Mouse (Mus musculus) megakaryocyte, embryonic 14.5 days (primary cell): ENCODE measurements around the gene Dnah3. TPM values are rescaled to one million over a fixed set of nuclear protein-coding genes. Genes with fewer than 3 reads are reported as not detected.

Source experiments
- H3K27me3 ChIP-seq: replicated peaks from 2 replicates; pipeline ENCODE3; 2012; ENCODE audit warnings: inconsistent platforms
- H3K36me3 ChIP-seq: replicated peaks from 2 replicates; pipeline ENCODE3; 2012; ENCODE audit warnings: low read length, inconsistent platforms, mixed read lengths
- H3K4me1 ChIP-seq: 2 replicates; pipeline ENCODE4 v1.6.1; 2012; ENCODE audit warnings: inconsistent platforms
- H3K4me3 ChIP-seq: replicated peaks from 2 replicates; pipeline ENCODE3; 2012; ENCODE audit warnings: moderate library complexity, mild to moderate bottlenecking, inconsistent platforms
- H3K9me3 ChIP-seq: 2 replicates; pipeline ENCODE4 v1.6.1; 2012; ENCODE audit warnings: inconsistent platforms
- FLI1 ChIP-seq: IDR thresholded peaks from 2 replicates; pipeline ENCODE4 v1.6.1; 2012; ENCODE audit warnings: low read length, inconsistent platforms, mixed read lengths
- GATA1 ChIP-seq: IDR thresholded peaks from 3 replicates; pipeline ENCODE4 v1.6.1; 2012; ENCODE audit warnings: mixed read lengths, low read length, inconsistent platforms, borderline replicate concordance
- polyA plus RNA-seq: library from polyadenylated mRNA; stranded (reverse); fragments of >175 nt; gene quantifications from 2 replicates; pipeline ENCODE4 v1.2.3, GENCODE M21; 2012; ENCODE audit warnings: low replicate concordance; ENCODE audit not compliant: insufficient read depth

Dnah3 gene
- polyA plus RNA-seq, 1 experiment = not detected

GRCm38 (mm10) chr7:119892742-119893141, 202.3 kb downstream of the Dnah3 start:
- Histone ChIP-seq H3K9me3 (no peaks in the 10 kb centered on the region), H3K36me3 (no peaks in the 10 kb centered on the region), H3K4me1 (peaks cover 36% of the 10 kb centered on the region), H3K27me3 (no peaks in the 10 kb centered on the region), H3K4me3 (no peak overlapping the region)
- no peak for TF ChIP-seq FLI1
- TF ChIP-seq GATA1 = no peak

- no peak overlapping the region for H3K4me3 ChIP-seq
- H3K36me3 ChIP-seq = no peaks in the 10 kb centered on the region
Measured at GRCm38 (mm10) chr7:119892198-119892597, 202.9 kb downstream of the Dnah3 start.

GRCm38 (mm10) chr7:119887887-119888286, 207.2 kb downstream of the Dnah3 start:
- no peak for TF ChIP-seq FLI1
- TF ChIP-seq GATA1 = no peak
- Histone ChIP-seq H3K4me3 (no peak overlapping the region), H3K36me3 (no peaks in the 10 kb centered on the region), H3K27me3 (no peaks in the 10 kb centered on the region), H3K9me3 (no peaks in the 10 kb centered on the region), H3K4me1 (peaks cover 11% of the 10 kb centered on the region)

More at GRCm38 (mm10) chr7:119892198-119892597, 202.9 kb downstream of the Dnah3 start:
- H3K27me3 ChIP-seq = no peaks in the 10 kb centered on the region
- no peaks in the 10 kb centered on the region for H3K9me3 ChIP-seq
- H3K4me1 ChIP-seq = peaks cover 33% of the 10 kb centered on the region
- TF ChIP-seq FLI1 (no peak), GATA1 (no peak)

GRCm38 (mm10) chr7:119881229-119881628, 213.9 kb downstream of the Dnah3 start:
- no peak overlapping the region for H3K4me3 ChIP-seq
- no peaks in the 10 kb centered on the region for H3K27me3 ChIP-seq
- TF ChIP-seq FLI1 = no peak
- TF ChIP-seq GATA1 = no peak
- no peaks in the 10 kb centered on the region for H3K9me3 ChIP-seq
- H3K36me3 ChIP-seq = peaks cover 10% of the 10 kb centered on the region
- peaks cover 9% of the 10 kb centered on the region; the same call in 1 of the 2 replicates for H3K4me1 ChIP-seq

GRCm38 (mm10) chr7:119880345-119880744, 214.7 kb downstream of the Dnah3 start:
- no peak overlapping the region for H3K4me3 ChIP-seq
- H3K27me3 ChIP-seq = no peaks in the 10 kb centered on the region
- TF ChIP-seq FLI1 (no peak), GATA1 (no peak)
- peaks cover 10% of the 10 kb centered on the region for H3K36me3 ChIP-seq
- peaks cover 15% of the 10 kb centered on the region for H3K4me1 ChIP-seq
- no peaks in the 10 kb centered on the region for H3K9me3 ChIP-seq

- no peak for TF ChIP-seq FLI1
- no peak for TF ChIP-seq GATA1
- no peaks in the 10 kb centered on the region for H3K27me3 ChIP-seq
- no peak overlapping the region for H3K4me3 ChIP-seq
- H3K4me1 ChIP-seq = peaks cover 12% of the 10 kb centered on the region
- no peaks in the 10 kb centered on the region for H3K9me3 ChIP-seq
- peaks cover 10% of the 10 kb centered on the region for H3K36me3 ChIP-seq
Measured at GRCm38 (mm10) chr7:119879171-119879570, 215.9 kb downstream of the Dnah3 start.

- Histone ChIP-seq H3K4me1 (peaks cover 12% of the 10 kb centered on the region), H3K36me3 (peaks cover 10% of the 10 kb centered on the region), H3K27me3 (no peaks in the 10 kb centered on the region), H3K4me3 (no peak overlapping the region), H3K9me3 (no peaks in the 10 kb centered on the region)
- TF ChIP-seq GATA1 (no peak), FLI1 (no peak)
Measured at GRCm38 (mm10) chr7:119875776-119876440, 219.2 kb downstream of the Dnah3 start.

GRCm38 (mm10) chr7:119873050-119873449, 222.0 kb downstream of the Dnah3 start:
- no peak for TF ChIP-seq GATA1
- no peak for TF ChIP-seq FLI1

More at GRCm38 (mm10) chr7:119873050-119873449, 222.0 kb downstream of the Dnah3 start:
- no peaks in the 10 kb centered on the region for H3K27me3 ChIP-seq
- no peak overlapping the region for H3K4me3 ChIP-seq
- peaks cover 7% of the 10 kb centered on the region for H3K36me3 ChIP-seq
- H3K4me1 ChIP-seq = peaks cover 6% of the 10 kb centered on the region; the same call in 1 of the 2 replicates
- no peaks in the 10 kb centered on the region for H3K9me3 ChIP-seq

Other genes starting within 250 kb of the Dnah3 start
- 5.0 TPM in 1 of 2 replicates, not detected in the other for gene Lyrm1, start 199.4 kb downstream of the Dnah3 start, polyA plus RNA-seq
- gene Dcun1d3, start 199.0 kb downstream of the Dnah3 start, polyA plus RNA-seq = 0.36 and 3.1 TPM in 2 replicates
- 2.0 and 13.3 TPM in 2 replicates for gene Tmem159, start 7.1 kb upstream of the Dnah3 start, polyA plus RNA-seq
- gene Zp2, start 50.0 kb upstream of the Dnah3 start, polyA plus RNA-seq = not detected in 2 replicates
- gene Anks4b, start 78.6 kb upstream of the Dnah3 start, polyA plus RNA-seq = not detected in 2 replicates
- not detected in 2 replicates for gene Crym, start 106.8 kb upstream of the Dnah3 start, polyA plus RNA-seq
- not detected in 2 replicates for gene Abca14, start 108.7 kb upstream of the Dnah3 start, polyA plus RNA-seq
- gene Abca15, start 233.4 kb upstream of the Dnah3 start, polyA plus RNA-seq = not detected in 2 replicates